Mouse (Mus musculus): ENCODE data around the gene Fzr1. TPM values are rescaled to one million over a fixed set of nuclear protein-coding genes. Genes with fewer than 3 reads are reported as not detected.

Gene Fzr1
- total RNA-seq, 1 experiment from 2014 or later: 24.8 TPM

GRCm38 (mm10) chr10:81319741-81320549 lies 58.4 kb downstream of the Fzr1 start:
- peak; percentile 71 for ATAC-seq (replicated peaks; ENCODE audit: low read depth, poor library complexity, severe bottlenecking)

DNA sequence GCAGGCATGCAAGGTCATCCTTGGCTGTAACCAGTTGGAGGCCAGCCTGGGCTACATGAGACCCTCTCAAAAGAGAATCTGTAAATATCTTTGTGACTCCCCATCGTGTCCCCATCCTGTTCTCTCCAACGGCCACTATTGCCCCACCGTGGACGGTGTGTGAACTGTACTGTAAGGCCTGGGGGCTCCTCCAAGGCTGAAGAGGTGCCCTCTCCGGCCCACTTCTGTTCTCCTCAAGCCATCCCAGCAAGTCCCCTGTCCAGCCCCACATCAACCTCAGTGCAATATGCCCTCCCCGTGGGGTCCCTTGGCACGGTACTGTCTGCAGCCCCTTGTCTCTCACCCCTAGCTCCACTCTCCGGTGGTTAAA lies 59.0 kb downstream of the Fzr1 start:
- no peak for ATAC-seq (replicated peaks; ENCODE audit: low read depth, poor library complexity, severe bottlenecking)

GRCm38 (mm10) chr10:81318589-81319329 lies 59.6 kb downstream of the Fzr1 start:
- no peak for ATAC-seq (replicated peaks; ENCODE audit: low read depth, poor library complexity, severe bottlenecking)

DNA sequence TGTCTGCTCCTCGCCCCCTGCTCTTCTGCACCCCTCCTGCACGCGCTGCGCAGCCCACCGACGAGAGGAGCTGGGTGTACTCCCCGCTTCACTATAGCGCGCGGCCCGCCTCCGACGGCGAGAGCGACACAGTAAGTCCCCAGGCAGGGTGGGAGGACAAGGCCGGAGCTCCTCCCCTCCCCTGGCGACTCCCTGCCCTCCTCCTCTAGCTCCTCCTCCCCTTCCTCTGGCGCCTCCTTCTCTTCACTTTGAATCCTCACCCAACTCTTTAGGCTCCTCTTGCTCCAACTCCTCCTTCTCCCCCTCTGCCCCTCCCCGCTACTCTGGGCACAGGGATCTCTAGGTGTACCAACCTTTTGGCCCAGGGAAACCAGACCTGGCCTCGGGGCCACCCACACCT lies 61.0 kb downstream of the Fzr1 start:
- ATAC-seq (replicated peaks; ENCODE audit: low read depth, poor library complexity, severe bottlenecking): no peak; the same call in 1 of the 2 replicates

GRCm38 (mm10) chr10:81316338-81317060 lies 61.8 kb downstream of the Fzr1 start:
- ATAC-seq (replicated peaks; ENCODE audit: low read depth, poor library complexity, severe bottlenecking): no peak

Other genes with a start within 250 kb of the Fzr1 start
- 13.1 and 14.5 TPM in 2 replicates for gene Zbtb7a, start 243.3 kb downstream of the Fzr1 start, total RNA-seq (2017)
- 8.4 and 17.5 TPM in 2 replicates for gene Pias4, start 210.6 kb downstream of the Fzr1 start, total RNA-seq (2017)
- gene Eef2, start 201.9 kb downstream of the Fzr1 start, total RNA-seq (2017): 1,623 and 1,948 TPM in 2 replicates
- gene Dapk3, start 195.5 kb downstream of the Fzr1 start, total RNA-seq (2017): 14.3 and 29.8 TPM in 2 replicates
- not detected in 2 replicates for gene 4930442H23Rik, start 194.7 kb downstream of the Fzr1 start, total RNA-seq (2017)
- not detected in 2 replicates for gene Nmrk2, start 176.5 kb downstream of the Fzr1 start, total RNA-seq (2017)
- not detected in 2 replicates for gene Atcay, start 147.7 kb downstream of the Fzr1 start, total RNA-seq (2017)
- gene Zfr2, start 145.4 kb downstream of the Fzr1 start, total RNA-seq (2017): 0.19 TPM in 1 of 2 replicates, not detected in the other
- gene Matk, start 125.6 kb downstream of the Fzr1 start, total RNA-seq (2017): 19.7 and 20.3 TPM in 2 replicates
- gene Mrpl54, start 111.6 kb downstream of the Fzr1 start, total RNA-seq (2017): 132 and 198 TPM in 2 replicates
- gene Apba3, start 111.6 kb downstream of the Fzr1 start, total RNA-seq (2017): 12.1 and 14.5 TPM in 2 replicates
- gene Tjp3, start 86.9 kb downstream of the Fzr1 start, total RNA-seq (2017): 3.5 and 4.4 TPM in 2 replicates
- gene Pip5k1c, start 85.6 kb downstream of the Fzr1 start, total RNA-seq (2017): 24.4 and 36.8 TPM in 2 replicates
- gene Cactin, start 57.4 kb downstream of the Fzr1 start, total RNA-seq (2017): 27.9 and 35.1 TPM in 2 replicates
- gene Tbxa2r, start 49.8 kb downstream of the Fzr1 start, total RNA-seq (2017): 3.4 and 4.2 TPM in 2 replicates
- gene Gipc3, start 35.2 kb downstream of the Fzr1 start, total RNA-seq (2017): not detected in 2 replicates
- 33.2 and 35.5 TPM in 2 replicates for gene Hmg20b, start 28.0 kb downstream of the Fzr1 start, total RNA-seq (2017)
- gene Mfsd12, start 21.0 kb downstream of the Fzr1 start, total RNA-seq (2017): 8.7 and 17.4 TPM in 2 replicates
- gene 4930404N11Rik, start 12.7 kb downstream of the Fzr1 start, total RNA-seq (2017): 0.23 TPM in 1 of 2 replicates, not detected in the other
- gene Dohh, start 5.9 kb upstream of the Fzr1 start, total RNA-seq (2017): 34.7 and 50.7 TPM in 2 replicates
- 0.19 and 2.4 TPM in 2 replicates for gene Gm48551, start 6.0 kb upstream of the Fzr1 start, total RNA-seq (2017)
- 1.6 TPM in 1 of 2 replicates, not detected in the other for gene Gm48552, start 10.5 kb upstream of the Fzr1 start, total RNA-seq (2017)
- 5.0 and 13.2 TPM in 2 replicates for gene Smim24, start 14.5 kb upstream of the Fzr1 start, total RNA-seq (2017)
- gene Nfic, start 77.1 kb upstream of the Fzr1 start, total RNA-seq (2017): 13.7 and 18.2 TPM in 2 replicates
- gene Celf5, start 104.2 kb upstream of the Fzr1 start, total RNA-seq (2017): 0.14 TPM in 1 of 2 replicates, not detected in the other
- 46.6 and 52.9 TPM in 2 replicates for gene Ncln, start 117.9 kb upstream of the Fzr1 start, total RNA-seq (2017)
- gene S1pr4, start 121.6 kb upstream of the Fzr1 start, total RNA-seq (2017): 10.3 and 14.4 TPM in 2 replicates
- gene Gna15, start 145.7 kb upstream of the Fzr1 start, total RNA-seq (2017): 30.6 and 39.1 TPM in 2 replicates
- 5.0 and 5.7 TPM in 2 replicates for gene Gna11, start 166.7 kb upstream of the Fzr1 start, total RNA-seq (2017)
- 134 and 183 TPM in 2 replicates for gene Aes, start 181.0 kb upstream of the Fzr1 start, total RNA-seq (2017)
- 1.5 and 3.3 TPM in 2 replicates for gene Tle2, start 196.0 kb upstream of the Fzr1 start, total RNA-seq (2017)
- gene Tle6, start 222.6 kb upstream of the Fzr1 start, total RNA-seq (2017): 8.4 and 26.1 TPM in 2 replicates
- gene BC025920, start 227.8 kb upstream of the Fzr1 start, total RNA-seq (2017): 1.4 and 2.1 TPM in 2 replicates
- gene Sirt6, start 249.3 kb upstream of the Fzr1 start, total RNA-seq (2017): 3.7 and 5.2 TPM in 2 replicates

Measured in common myeloid progenitor, adult 5-6 weeks (primary cell).